Mouse (Mus musculus): ENCODE measurements around the gene Vezf1. TPM values are rescaled to one million over a fixed set of nuclear protein-coding genes. Genes with fewer than 3 reads are reported as not detected.

The Vezf1 gene
- polyA plus RNA-seq, 1 experiment from 2014 or later, result 22.2 TPM

GRCm38 (mm10) chr11:88075701-88076100 is 7.6 kb downstream of the Vezf1 start:
- Histone ChIP-seq H3K4me3 (no peak overlapping the region), H3K36me3 (peaks cover 62% of the 10 kb centered on the region), H3K9ac (no peak overlapping the region), H3K4me1 (replicated peaks) (peaks cover 33% of the 10 kb centered on the region), H3K9me3 (replicated peaks) (no peaks in the 10 kb centered on the region), H3K4me2 (no peak overlapping the region), H3K27me3 (no peaks in the 10 kb centered on the region), H3K27ac (no peak overlapping the region)
- 76% methylated on average over 1 of the region's 1 CpGs for WGBS
- no peak for ATAC-seq (replicated peaks; ENCODE audit: insufficient number of reproducible peaks, insufficient read depth, low FRiP score, low read depth)

GRCm38 (mm10) chr11:88076394-88076793 is 8.3 kb downstream of the Vezf1 start:
- Histone ChIP-seq H3K9ac (no peak overlapping the region), H3K9me3 (replicated peaks) (no peaks in the 10 kb centered on the region), H3K27ac (no peak overlapping the region), H3K27me3 (no peaks in the 10 kb centered on the region), H3K4me3 (no peak overlapping the region), H3K36me3 (peaks cover 68% of the 10 kb centered on the region), H3K4me2 (no peak overlapping the region), H3K4me1 (replicated peaks) (peaks cover 26% of the 10 kb centered on the region)
- WGBS, result 33% methylated on average over 1 of the region's 1 CpGs
- ATAC-seq (replicated peaks; ENCODE audit: insufficient number of reproducible peaks, insufficient read depth, low FRiP score, low read depth), result no peak

DNA sequence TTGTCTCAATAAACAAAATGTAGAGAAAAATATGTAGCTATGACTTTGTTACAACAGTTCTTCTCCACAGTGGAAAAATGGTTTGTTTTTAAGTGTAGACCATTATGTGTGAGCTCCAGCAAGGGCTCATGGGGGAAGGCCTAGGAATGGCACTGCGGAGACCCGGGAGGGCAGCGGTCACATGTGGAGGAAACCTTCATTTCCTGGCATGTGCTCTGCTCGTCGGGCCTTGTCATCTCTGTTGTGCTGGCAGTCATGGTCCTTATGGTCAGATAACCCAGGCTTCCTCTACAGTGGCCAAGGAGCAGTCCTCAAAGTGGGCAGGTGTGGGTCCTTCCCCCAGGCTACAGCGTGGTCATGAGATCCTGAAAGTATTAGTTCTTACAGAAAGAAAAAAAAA is 15.6 kb downstream of the Vezf1 start:
- H3K4me2 ChIP-seq, result no peak overlapping the region
- WGBS, result 58% methylated on average over 6 of the region's 6 CpGs
- H3K36me3 ChIP-seq, result peaks cover 49% of the 10 kb centered on the region
- no peaks in the 10 kb centered on the region for H3K27me3 ChIP-seq
- H3K9ac ChIP-seq, result no peak overlapping the region
- H3K27ac ChIP-seq, result no peak overlapping the region
- no peak overlapping the region for H3K4me3 ChIP-seq
- no peaks in the 10 kb centered on the region for H3K9me3 ChIP-seq (replicated peaks)
- H3K4me1 ChIP-seq (replicated peaks), result peaks cover 15% of the 10 kb centered on the region
- ATAC-seq (replicated peaks; ENCODE audit: insufficient number of reproducible peaks, insufficient read depth, low FRiP score, low read depth), result no peak

DNA sequence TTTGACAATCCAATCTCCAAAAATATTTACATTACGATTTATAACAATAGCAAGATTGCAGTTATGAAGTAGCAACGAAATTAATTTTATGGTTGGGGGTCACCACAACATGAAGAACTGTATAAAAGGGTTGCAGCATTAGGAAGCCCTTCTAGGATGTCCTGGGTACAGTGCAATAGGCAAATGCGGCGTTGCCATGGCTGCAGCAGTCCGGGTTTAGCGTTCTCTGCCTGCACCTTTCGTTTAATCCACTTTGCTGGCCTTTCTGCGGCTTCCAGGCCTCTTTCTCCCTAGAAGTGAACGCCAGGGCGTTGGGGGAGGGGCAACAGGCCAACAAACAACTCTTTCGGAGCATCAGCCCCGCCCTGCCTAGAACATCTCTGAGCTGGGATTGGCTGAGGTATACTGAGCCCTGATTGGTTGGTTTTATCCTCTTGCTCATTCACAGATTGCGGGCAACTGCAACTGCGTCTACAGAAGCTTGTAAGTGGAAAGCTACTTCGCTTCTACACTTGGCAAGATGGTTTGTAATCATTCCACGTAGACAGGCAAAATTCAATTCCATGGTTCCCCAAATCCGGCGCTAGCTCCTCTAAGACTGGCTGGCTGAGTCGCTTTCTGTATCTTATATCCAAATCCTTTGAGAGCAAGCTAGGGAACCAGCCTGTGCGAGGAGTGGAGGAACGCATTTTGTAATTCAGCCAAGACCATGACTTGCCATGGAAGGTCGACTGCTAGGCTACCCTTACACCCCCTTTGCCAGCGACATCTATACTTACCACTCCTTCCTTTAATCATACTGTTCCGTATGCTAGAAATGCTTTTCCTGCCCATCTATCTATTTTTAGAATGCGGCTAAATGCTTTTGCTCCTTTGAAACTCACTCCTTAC is 18.9 kb downstream of the Vezf1 start:
- Histone ChIP-seq H3K4me3 (peak overlapping the region; percentile 47), H3K4me2 (peak overlapping the region; percentile 78), H3K4me1 (replicated peaks) (peaks cover 15% of the 10 kb centered on the region), H3K27me3 (no peaks in the 10 kb centered on the region), H3K36me3 (peaks cover 19% of the 10 kb centered on the region), H3K27ac (peak overlapping the region; percentile 72), H3K9me3 (replicated peaks) (no peaks in the 10 kb centered on the region), H3K9ac (peak overlapping the region; percentile 32)
- 4% methylated on average over 25 of the region's 25 CpGs for WGBS
- peak; percentile 94 for ATAC-seq (replicated peaks; ENCODE audit: insufficient number of reproducible peaks, insufficient read depth, low FRiP score, low read depth)

GRCm38 (mm10) chr11:88089150-88089549 is 21.1 kb downstream of the Vezf1 start:
- no peak overlapping the region for H3K27ac ChIP-seq
- H3K36me3 ChIP-seq, result peaks cover 5% of the 10 kb centered on the region; the same call in 1 of the 2 replicates
- no peak for ATAC-seq (replicated peaks; ENCODE audit: insufficient number of reproducible peaks, insufficient read depth, low FRiP score, low read depth)
- no peaks in the 10 kb centered on the region for H3K27me3 ChIP-seq
- H3K9me3 ChIP-seq (replicated peaks), result no peaks in the 10 kb centered on the region
- no peak overlapping the region for H3K9ac ChIP-seq
- H3K4me2 ChIP-seq, result no peak overlapping the region
- no peak overlapping the region for H3K4me3 ChIP-seq
- 49% methylated on average over 5 of the region's 5 CpGs for WGBS
- peaks cover 15% of the 10 kb centered on the region for H3K4me1 ChIP-seq (replicated peaks)

- H3K36me3 ChIP-seq, result no peaks in the 10 kb centered on the region
- ATAC-seq (replicated peaks; ENCODE audit: insufficient number of reproducible peaks, insufficient read depth, low FRiP score, low read depth), result no peak
- H3K9me3 ChIP-seq (replicated peaks), result no peaks in the 10 kb centered on the region
- WGBS, result 71% methylated on average over 5 of the region's 5 CpGs
- H3K4me2 ChIP-seq, result no peak overlapping the region
- H3K27ac ChIP-seq, result no peak overlapping the region
- H3K4me1 ChIP-seq (replicated peaks), result peaks cover 15% of the 10 kb centered on the region
- no peaks in the 10 kb centered on the region for H3K27me3 ChIP-seq
- no peak overlapping the region for H3K4me3 ChIP-seq
- no peak overlapping the region for H3K9ac ChIP-seq
These were observed 22.2 kb downstream of the Vezf1 start for GRCm38 (mm10) chr11:88090293-88090692.

DNA sequence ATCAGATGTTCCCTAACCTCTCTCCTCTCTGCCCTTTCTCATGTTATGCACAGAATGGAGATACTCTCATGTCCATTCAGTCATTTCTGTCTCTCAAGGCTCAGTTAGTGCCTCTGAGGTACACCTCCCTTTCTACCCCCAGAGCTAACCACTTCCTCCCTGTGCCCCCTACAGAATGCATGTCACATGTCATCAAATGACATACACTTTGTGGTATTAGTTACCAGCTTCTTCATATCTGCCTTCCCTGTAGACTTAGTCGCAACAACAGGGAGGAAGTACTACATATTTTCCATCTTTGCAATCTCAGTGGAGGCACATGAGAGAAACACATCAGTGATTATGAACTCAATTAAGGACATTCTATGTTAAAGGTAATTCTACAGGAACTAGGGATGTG is 23.9 kb downstream of the Vezf1 start:
- Histone ChIP-seq H3K4me3 (no peak overlapping the region), H3K9ac (no peak overlapping the region)
- ATAC-seq (replicated peaks; ENCODE audit: insufficient number of reproducible peaks, insufficient read depth, low FRiP score, low read depth), result no peak

GRCm38 (mm10) chr11:88097173-88097572 is 29.1 kb downstream of the Vezf1 start:
- ATAC-seq (replicated peaks; ENCODE audit: insufficient number of reproducible peaks, insufficient read depth, low FRiP score, low read depth), result no peak
- H3K27ac ChIP-seq, result 0 out of 2 replicates have a peak overlapping the region, but pooled peaks have one; percentile 17
- 0 out of 2 replicates have a peak overlapping the region, but pooled peaks have one; percentile 6 for H3K4me2 ChIP-seq
- H3K9ac ChIP-seq, result peak overlapping the region; percentile 34; the same call in 1 of the 2 replicates
- no peaks in the 10 kb centered on the region for H3K9me3 ChIP-seq (replicated peaks)
- H3K36me3 ChIP-seq, result no peaks in the 10 kb centered on the region
- H3K4me3 ChIP-seq, result no peak overlapping the region
- 16% methylated on average over 4 of the region's 4 CpGs for WGBS
- H3K4me1 ChIP-seq (replicated peaks), result peaks cover 34% of the 10 kb centered on the region
- H3K27me3 ChIP-seq, result no peaks in the 10 kb centered on the region

More for the DNA sequence above, 23.9 kb downstream of the Vezf1 start:
- Histone ChIP-seq H3K27me3 (no peaks in the 10 kb centered on the region), H3K36me3 (no peaks in the 10 kb centered on the region), H3K4me2 (no peak overlapping the region), H3K27ac (no peak overlapping the region), H3K4me1 (replicated peaks) (peaks cover 12% of the 10 kb centered on the region), H3K9me3 (replicated peaks) (no peaks in the 10 kb centered on the region)
- WGBS, result 43% methylated on average over 1 of the region's 1 CpGs

DNA sequence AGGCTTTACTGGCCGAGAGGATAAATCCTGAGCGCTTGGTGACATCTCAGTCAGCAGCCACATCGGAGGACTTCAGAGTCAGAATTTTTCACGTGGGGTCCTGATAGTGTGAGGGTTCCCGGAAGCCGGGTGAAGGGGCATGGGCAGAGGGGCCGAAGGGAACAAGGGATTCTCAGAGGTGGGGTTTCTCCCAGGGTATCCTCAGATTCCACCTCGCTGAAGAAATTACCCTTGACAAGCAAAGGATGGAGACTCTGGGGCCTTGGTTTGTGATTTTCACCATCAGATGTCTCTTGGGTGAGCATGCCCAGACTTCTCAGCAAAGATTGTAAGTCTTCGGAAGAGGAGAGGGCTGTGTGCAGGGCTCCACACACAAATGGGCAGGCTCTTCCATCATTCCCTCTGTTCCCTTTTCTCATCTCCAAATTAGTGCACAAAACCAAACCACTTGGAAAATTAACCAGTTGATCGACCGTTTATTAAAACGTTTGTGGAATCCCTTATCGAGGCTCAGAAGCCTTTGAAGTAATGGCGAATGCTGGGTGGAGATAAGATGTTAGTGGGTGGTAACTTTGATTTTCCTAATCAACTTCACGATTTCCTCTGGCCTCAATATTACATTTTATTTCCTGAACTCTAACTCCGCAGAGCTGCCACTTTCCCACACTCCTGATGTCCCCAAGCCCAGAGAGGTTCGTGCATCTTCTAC is 30.1 kb downstream of the Vezf1 start, which contains the start of gene Cuedc1:
Gene Cuedc1, plus strand, starts transcription at position 38 of the 709 bp plus-strand sequence.
- H3K4me3 ChIP-seq, result peak within 1 kb of the TSS; percentile 88
- no peaks in the 10 kb centered on the region for H3K9me3 ChIP-seq (replicated peaks)
- WGBS, result 19% methylated on average over 17 of the region's 17 CpGs
- no peak for ATAC-seq (replicated peaks; ENCODE audit: insufficient number of reproducible peaks, insufficient read depth, low FRiP score, low read depth)
- peak within 1 kb of the TSS; percentile 96 for H3K4me2 ChIP-seq
- peaks cover 37% of the 10 kb centered on the region for H3K4me1 ChIP-seq (replicated peaks)
- no peaks in the 10 kb centered on the region for H3K36me3 ChIP-seq
- H3K27ac ChIP-seq, result peak within 1 kb of the TSS; percentile 94
- peak within 1 kb of the TSS; percentile 94 for H3K9ac ChIP-seq
- H3K27me3 ChIP-seq, result no peaks in the 10 kb centered on the region

GRCm38 (mm10) chr11:88098787-88099598 is 30.9 kb downstream of the Vezf1 start:
- Histone ChIP-seq H3K4me1 (replicated peaks) (peaks cover 39% of the 10 kb centered on the region), H3K36me3 (no peaks in the 10 kb centered on the region), H3K27me3 (no peaks in the 10 kb centered on the region), H3K4me2 (peak overlapping the region; percentile 96), H3K9me3 (replicated peaks) (no peaks in the 10 kb centered on the region), H3K4me3 (peak overlapping the region; percentile 88), H3K9ac (peak overlapping the region; percentile 94), H3K27ac (peak overlapping the region; percentile 94)
- WGBS, result under 1% methylated on average over 90 of the region's 95 CpGs
- ATAC-seq (replicated peaks; ENCODE audit: insufficient number of reproducible peaks, insufficient read depth, low FRiP score, low read depth), result peak; percentile 53

GRCm38 (mm10) chr11:88099599-88100023 is 31.5 kb downstream of the Vezf1 start:
- peak overlapping the region; percentile 94 for H3K9ac ChIP-seq
- no peaks in the 10 kb centered on the region for H3K36me3 ChIP-seq
- peak overlapping the region; percentile 96 for H3K4me2 ChIP-seq
- under 1% methylated on average over 38 of the region's 38 CpGs for WGBS
- no peaks in the 10 kb centered on the region for H3K9me3 ChIP-seq (replicated peaks)
- H3K4me3 ChIP-seq, result peak overlapping the region; percentile 88
- peaks cover 39% of the 10 kb centered on the region for H3K4me1 ChIP-seq (replicated peaks)
- no peaks in the 10 kb centered on the region for H3K27me3 ChIP-seq
- peak overlapping the region; percentile 94 for H3K27ac ChIP-seq
- peak; percentile 63 for ATAC-seq (replicated peaks; ENCODE audit: insufficient number of reproducible peaks, insufficient read depth, low FRiP score, low read depth)
